Mouse (Mus musculus): Measurements from ENCODE around the gene Vmn1r68.
A peak's percentile ranks its signal among the peaks of the same experiment; 100 is the strongest.

The Vmn1r68 gene

DNA sequence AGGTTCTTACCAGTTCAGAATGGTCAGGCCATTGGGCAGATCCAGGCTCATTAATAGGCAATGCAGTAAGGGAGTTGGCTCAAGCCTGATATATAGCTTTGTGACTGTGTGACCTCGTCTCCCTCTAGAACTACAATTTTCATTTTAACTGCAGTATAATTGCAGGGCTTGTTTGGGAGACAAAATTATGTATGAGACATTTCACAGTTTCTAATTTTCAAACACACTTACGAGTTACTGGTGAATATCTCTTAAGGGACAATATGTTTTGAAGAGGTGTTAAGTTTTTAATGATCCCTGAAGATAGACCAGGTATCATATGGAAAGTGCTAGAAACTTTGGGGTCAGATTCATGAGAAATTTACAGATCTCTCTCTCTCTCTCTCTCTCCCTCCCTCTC, at the start of gene Vmn1r68:
TSS of gene Vmn1r68 (minus strand) at position 101 of the 400 bp plus-strand sequence.
- DNase-seq (ENCODE audit: low read depth, low spot score), result no peak

GRCm38 (mm10) chr7:10495578-10495977, 62.7 kb downstream of the Vmn1r68 start:
- DNase-seq (ENCODE audit: low read depth, low spot score), result no peak

- DNase-seq (ENCODE audit: low read depth, low spot score), result peak; percentile 91
Observed at GRCm38 (mm10) chr7:10494786-10495521, 63.3 kb downstream of the Vmn1r68 start, which contains the start of gene Zik1. Gene Zik1 (minus strand): TSS chr7:10495394.

DNA sequence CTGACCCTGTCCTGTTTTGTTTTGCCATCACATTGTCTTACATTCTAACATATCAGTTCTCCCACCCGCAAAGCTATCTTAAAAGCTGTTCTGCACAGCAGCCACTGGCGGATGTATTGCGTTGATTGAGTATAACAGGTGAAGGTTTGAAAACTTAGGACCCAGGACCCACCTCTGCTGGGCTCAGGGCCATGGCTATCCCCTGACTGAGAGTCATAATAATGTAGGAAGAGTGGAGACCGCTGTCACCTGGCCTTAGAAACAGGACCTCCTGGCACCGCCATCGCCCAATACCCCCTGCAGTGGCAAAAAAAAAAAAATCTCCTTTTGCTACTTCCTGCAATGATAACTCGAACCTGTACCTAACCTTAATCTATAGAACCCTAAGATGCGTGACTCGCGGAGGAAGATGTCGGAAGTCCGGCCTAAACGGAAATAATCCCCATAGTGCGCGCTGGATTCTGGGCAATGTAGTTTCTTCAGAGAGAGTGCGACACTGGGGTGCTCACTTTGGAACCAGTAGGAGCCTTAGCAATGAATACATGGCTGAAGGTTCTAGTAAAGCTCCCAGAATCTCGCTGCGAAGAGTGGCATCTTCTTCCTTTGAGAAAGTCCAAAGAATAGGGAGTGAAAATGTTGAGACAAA, 77.6 kb downstream of the Vmn1r68 start:
- DNase-seq (ENCODE audit: low read depth, low spot score), result peak; percentile 38

DNA sequence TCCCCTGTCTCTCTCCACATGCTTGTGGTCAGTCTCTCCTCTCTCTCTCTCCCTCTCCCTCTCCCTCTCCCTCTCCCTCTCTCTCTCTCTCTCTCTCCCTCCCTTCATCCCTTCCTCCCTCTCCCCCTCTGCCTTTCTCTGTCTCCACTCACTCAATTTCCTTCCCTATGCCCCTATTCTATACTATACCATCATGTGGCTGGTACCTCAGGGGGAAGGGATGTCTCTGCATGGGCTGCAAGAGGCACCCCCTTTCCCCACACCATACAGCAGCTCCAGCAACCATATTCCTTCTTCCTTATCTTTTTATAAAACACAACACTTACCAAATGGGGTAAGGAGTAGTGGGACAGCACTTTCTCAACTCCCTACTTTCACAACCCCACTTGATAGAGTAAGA, 78.5 kb downstream of the Vmn1r68 start:
- DNase-seq (ENCODE audit: low read depth, low spot score), result no peak

- no peak for DNase-seq (ENCODE audit: low read depth, low spot score)
Observed at GRCm38 (mm10) chr7:10458166-10458565, 100.1 kb downstream of the Vmn1r68 start.
